Comparison of ENCODE assay signal across 21 mouse cellular contexts in the genomic region with DNA sequence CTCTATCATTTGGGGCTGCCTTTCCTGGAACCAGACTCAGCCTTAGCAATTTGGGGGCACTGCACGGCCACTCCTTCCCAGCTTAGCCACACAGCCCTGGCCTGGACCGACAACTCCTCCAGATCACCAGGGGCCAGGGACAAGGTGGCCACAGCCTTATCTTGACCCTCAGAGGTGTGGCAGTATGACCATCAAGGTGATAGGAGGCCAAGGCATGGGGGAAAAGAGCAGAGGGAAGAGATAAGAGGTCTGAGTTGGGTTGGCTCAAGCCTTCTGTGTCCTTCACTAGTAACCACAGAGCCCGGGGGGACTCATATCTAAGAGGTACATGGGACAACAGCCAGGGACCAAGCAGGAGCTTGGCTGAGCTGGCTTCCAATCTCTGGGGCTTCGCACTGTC. TPM values are rescaled to one million over a fixed set of nuclear protein-coding genes. Genes with fewer than 3 reads are reported as not detected.
DNase-seq lines count a peak whose midpoint lies in the region; ATAC-seq lines count a peak whose summit lies in the region.
"Had no signal": no experiment of that assay in that cellular context is flagged by ENCODE, and none has a peak within 500 bp of the region (broad histone marks: within the 10 kb centered on the region; RNA-seq: fewer than 3 reads in every experiment).

No protein-coding gene starts in this region.

- no peak overlapping the region for H3K4me3 ChIP-seq in intestine, embryonic 16.5 days (ENCODE audit: low read length)
- no peak overlapping the region for H3K4me3 ChIP-seq in intestine, embryonic 15.5 days (replicated peaks)
- H3K4me3 ChIP-seq: forebrain, embryonic 13.5 days; kidney, embryonic 15.5 days; limb, embryonic 12.5 days; neural tube, embryonic 12.5 days had no signal

- peaks cover 11% of the 10 kb centered on the region for H3K4me1 ChIP-seq in intestine, embryonic 16.5 days (ENCODE audit: control insufficient read depth, insufficient read depth, low read length)
- peaks cover 6% of the 10 kb centered on the region; the same call in 1 of the 2 replicates for H3K4me1 ChIP-seq in intestine, embryonic 15.5 days (replicated peaks)
- H3K4me1 ChIP-seq: limb, embryonic 12.5 days had no signal

- no peaks in the 10 kb centered on the region for H3K36me3 ChIP-seq in intestine, embryonic 16.5 days (ENCODE audit: control insufficient read depth, insufficient read depth, low read length)
- no peaks in the 10 kb centered on the region for H3K36me3 ChIP-seq in intestine, embryonic 15.5 days
- H3K36me3 ChIP-seq: kidney, embryonic 15.5 days; limb, embryonic 12.5 days; neural tube, embryonic 12.5 days had no signal

- WGBS in intestine, embryonic 16.5 days: 66% methylated on average over 4 of the region's 4 CpGs
- 72% methylated on average over 4 of the region's 4 CpGs for WGBS in intestine, embryonic 15.5 days

- no peaks in the 10 kb centered on the region for H3K27me3 ChIP-seq in intestine, embryonic 16.5 days (replicated peaks; ENCODE audit: control insufficient read depth, insufficient read depth, low read length)
- no peaks in the 10 kb centered on the region; the same call in 1 of the 2 replicates for H3K27me3 ChIP-seq in intestine, embryonic 15.5 days (replicated peaks)

- peak; percentile 21; the same call in 1 of the 2 replicates for ATAC-seq in intestine, embryonic 16.5 days
- no peak; the same call in 1 of the 2 replicates for ATAC-seq in intestine, embryonic 15.5 days
- peak; percentile 23; the same call in 1 of the 2 replicates for ATAC-seq in erythroid progenitor cell, adult 5-6 weeks (replicated peaks; ENCODE audit: low FRiP score, poor library complexity, severe bottlenecking)
- peak; percentile 56 for ATAC-seq in megakaryocyte-erythroid progenitor cell, adult 5-6 weeks (replicated peaks; ENCODE audit: low FRiP score, low TSS enrichment, poor library complexity, severe bottlenecking)
- ATAC-seq: forebrain, embryonic 13.5 days; hindbrain, postnatal 0 days; midbrain, embryonic 16.5 days had no signal

- peak; percentile 12 for DNase-seq in c-Kit-negative CD71-positive TER-119-positive erythroid progenitor cells, embryonic 14.5 days (ENCODE audit: low read depth, low spot score)
- DNase-seq in testis, postnatal 14 days (ENCODE audit: low spot score): no peak
- no peak for DNase-seq in adrenal gland, postnatal 4 days (ENCODE audit: low spot score in 2 of 2)
- DNase-seq: adrenal gland, adult 8-10 months; cerebellum, adult 11 months; embryo, embryonic 11 days; gastrocnemius, postnatal 10 days; heart, postnatal 14 days; lung, postnatal 10 days; right cerebral cortex, postnatal 25 days; thymus, postnatal 25 days had no signal

- H3K9me3 ChIP-seq in intestine, embryonic 16.5 days (ENCODE audit: control insufficient read depth, low read length): no peaks in the 10 kb centered on the region
- H3K9me3 ChIP-seq in intestine, embryonic 15.5 days: no peaks in the 10 kb centered on the region
- H3K9me3 ChIP-seq: forebrain, embryonic 13.5 days; kidney, embryonic 15.5 days; limb, embryonic 12.5 days; neural tube, embryonic 12.5 days had no signal

- peak overlapping the region; percentile 3; the same call in 1 of the 2 replicates for H3K9ac ChIP-seq in intestine, embryonic 16.5 days (ENCODE audit: low read depth, low read length)
- no peak overlapping the region for H3K9ac ChIP-seq in intestine, embryonic 15.5 days
- H3K9ac ChIP-seq: forebrain, embryonic 13.5 days; kidney, embryonic 15.5 days; neural tube, embryonic 12.5 days had no signal

- H3K27ac ChIP-seq in intestine, embryonic 16.5 days (ENCODE audit: low read length): no peak overlapping the region
- H3K27ac ChIP-seq in intestine, embryonic 15.5 days: no peak overlapping the region
- H3K27ac ChIP-seq: forebrain, embryonic 13.5 days; hindbrain, postnatal 0 days; kidney, embryonic 15.5 days; limb, embryonic 12.5 days; neural tube, embryonic 12.5 days had no signal

- H3K4me2 ChIP-seq in intestine, embryonic 16.5 days (ENCODE audit: low read depth, low read length): no peak overlapping the region
- no peak overlapping the region for H3K4me2 ChIP-seq in intestine, embryonic 15.5 days (replicated peaks)
- H3K4me2 ChIP-seq: forebrain, embryonic 13.5 days; kidney, embryonic 15.5 days; limb, embryonic 12.5 days; neural tube, embryonic 12.5 days had no signal

RNA-seq across cellular contexts. Expression of gene Spns2, which starts 7.8 kb away (rescaled TPM):
- 5.9 and 7.5 TPM in 2 replicates for polyA plus RNA-seq in intestine, embryonic 16.5 days (2015; fragmentation: Nextera tagmentation; extraction: Ambion mirVana)
- polyA plus RNA-seq in intestine, embryonic 15.5 days (2015; fragmentation: Nextera tagmentation; extraction: Ambion mirVana): 5.3 and 5.6 TPM in 2 replicates
- 0.72 and 5.0 TPM in 2 replicates for total RNA-seq in erythroid progenitor cell, adult 5-6 weeks (2015; ENCODE audit: low replicate concordance)
- 0.77 TPM in 1 of 2 replicates, not detected in the other for total RNA-seq in erythroid progenitor cell, adult 5-6 weeks (2017; ENCODE audit: low replicate concordance)
- total RNA-seq in megakaryocyte-erythroid progenitor cell, adult 5-6 weeks (2014; fragmentation: Nextera tagmentation): 38.3 and 46.8 TPM in 2 replicates
- 16.0 and 23.3 TPM in 2 replicates for total RNA-seq in megakaryocyte-erythroid progenitor cell, adult 5-6 weeks (2017)
- 1 to 10 TPM; 8.9 to 9.6 TPM for total RNA-seq in adrenal gland, postnatal 4 days (2021)

RNA-seq across cellular contexts. Expression of gene Mybbp1a, which starts 40.8 kb away (rescaled TPM):
- polyA plus RNA-seq in intestine, embryonic 16.5 days (2015; fragmentation: Nextera tagmentation; extraction: Ambion mirVana): 119 and 141 TPM in 2 replicates
- polyA plus RNA-seq in intestine, embryonic 15.5 days (2015; fragmentation: Nextera tagmentation; extraction: Ambion mirVana): 171 and 172 TPM in 2 replicates
- total RNA-seq in erythroid progenitor cell, adult 5-6 weeks (2015; ENCODE audit: low replicate concordance): 37.5 and 82.2 TPM in 2 replicates
- 4.8 and 7.6 TPM in 2 replicates for total RNA-seq in erythroid progenitor cell, adult 5-6 weeks (2017; ENCODE audit: low replicate concordance)
- 215 and 248 TPM in 2 replicates for total RNA-seq in megakaryocyte-erythroid progenitor cell, adult 5-6 weeks (2014; fragmentation: Nextera tagmentation)
- 185 and 248 TPM in 2 replicates for total RNA-seq in megakaryocyte-erythroid progenitor cell, adult 5-6 weeks (2017)
- total RNA-seq in adrenal gland, postnatal 4 days (2021): 100 to 1,000 TPM; 118 to 119 TPM

RNA-seq across cellular contexts. Expression of gene Ggt6, which starts 46.6 kb away (rescaled TPM):
- 19.2 and 21.2 TPM in 2 replicates for polyA plus RNA-seq in intestine, embryonic 16.5 days (2015; fragmentation: Nextera tagmentation; extraction: Ambion mirVana)
- 11.5 and 14.4 TPM in 2 replicates for polyA plus RNA-seq in intestine, embryonic 15.5 days (2015; fragmentation: Nextera tagmentation; extraction: Ambion mirVana)
- not detected in 2 replicates for total RNA-seq in erythroid progenitor cell, adult 5-6 weeks (2015; ENCODE audit: low replicate concordance)
- total RNA-seq in erythroid progenitor cell, adult 5-6 weeks (2017; ENCODE audit: low replicate concordance): not detected in 2 replicates
- total RNA-seq in megakaryocyte-erythroid progenitor cell, adult 5-6 weeks (2014; fragmentation: Nextera tagmentation): not detected in 2 replicates
- total RNA-seq in megakaryocyte-erythroid progenitor cell, adult 5-6 weeks (2017): not detected in 2 replicates
- 1 to 10 TPM; 3.8 to 4.7 TPM for total RNA-seq in adrenal gland, postnatal 4 days (2021)
- total RNA-seq: hindbrain, postnatal 0 days had no signal
- polyA plus RNA-seq: forebrain, embryonic 13.5 days; hindbrain, postnatal 0 days; midbrain, embryonic 16.5 days; neural tube, embryonic 12.5 days had no signal

Comparison
In these comparisons a context has a peak if more than half of its experiments do, and no peak if none do; other contexts are left out.
1. RNA of gene Ggt6, which starts 46.6 kb away (total RNA-seq): 3.8 to 4.7 TPM in adrenal gland, postnatal 4 days; not detected in erythroid progenitor cell, adult 5-6 weeks and not detected in megakaryocyte-erythroid progenitor cell, adult 5-6 weeks; every median in the first group is over 4 times any median in the second.